In the genomic region with DNA sequence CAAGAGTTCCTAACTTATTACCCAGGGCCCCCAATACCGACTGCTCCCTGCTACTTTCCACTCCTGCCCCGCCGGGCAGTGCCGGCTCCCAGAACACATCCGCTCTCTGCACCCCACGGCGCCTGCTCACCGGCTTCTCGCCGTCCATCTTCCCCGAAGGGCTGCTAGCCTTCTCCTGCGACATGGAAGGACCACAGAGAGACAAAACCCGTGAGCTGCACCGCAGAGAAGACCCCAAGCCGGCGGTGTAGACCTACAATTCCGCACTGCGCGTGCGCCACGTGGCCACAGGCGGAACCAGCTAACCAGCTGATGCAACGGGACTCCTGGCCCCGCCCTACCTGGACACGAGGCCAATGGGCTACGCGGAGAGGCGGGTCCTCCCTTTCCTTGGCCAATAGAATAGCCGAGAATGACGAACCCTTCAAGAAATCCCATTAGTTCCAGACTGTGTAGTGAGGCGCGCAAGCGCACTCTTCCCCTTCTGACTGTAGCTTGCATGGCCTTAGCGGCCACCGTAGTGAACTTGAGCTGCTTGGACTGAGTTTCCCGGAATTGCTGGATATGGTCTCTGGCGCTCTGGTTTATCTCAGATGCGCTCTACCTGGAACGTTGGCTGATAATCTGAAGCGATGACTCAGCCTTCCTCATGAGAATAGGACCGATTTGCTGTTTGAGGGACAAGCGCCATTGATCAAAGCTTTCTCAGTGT, we compare ENCODE assay signal across 8 mouse cellular contexts. TPM values are rescaled to one million over a fixed set of nuclear protein-coding genes. Genes with fewer than 3 reads are reported as not detected.
A peak's percentile ranks its signal among the peaks of the same experiment; 100 is the strongest.
DNase-seq lines count a peak whose midpoint lies in the region; ATAC-seq and TF ChIP-seq lines count a peak whose summit lies in the region.

Gene Tars, minus strand, starts transcription at position 310 of the 712 bp plus-strand sequence.

- H3K4me3 ChIP-seq in CH12.LX (replicated peaks in 1 of 3; ENCODE audit: low read depth in 2 of 3, low read length in 2 of 3, poor library complexity in 1 of 3): peak within 1 kb of the TSS; percentile 77 to 97 (median 80)
- peak within 1 kb of the TSS; percentile 78 for H3K4me3 ChIP-seq in forebrain, embryonic 11.5 days (ENCODE audit: low read depth, low read length)
- peak within 1 kb of the TSS; percentile 98 for H3K4me3 ChIP-seq in heart, embryonic 16.5 days (ENCODE audit: low read length)
- H3K4me3 ChIP-seq in liver, embryonic 15.5 days (replicated peaks): peak within 1 kb of the TSS; percentile 84
- H3K4me3 ChIP-seq in neural tube, embryonic 12.5 days: peak within 1 kb of the TSS; percentile 82

- WGBS in forebrain, embryonic 11.5 days: under 1% methylated on average over 42 of the region's 42 CpGs
- WGBS in heart, embryonic 16.5 days: under 1% methylated on average over 42 of the region's 42 CpGs
- under 1% methylated on average over 42 of the region's 42 CpGs for WGBS in liver, embryonic 15.5 days (ENCODE audit: insufficient replicate concordance)
- under 1% methylated on average over 42 of the region's 42 CpGs for WGBS in neural tube, embryonic 12.5 days

- H3K9ac ChIP-seq in CH12.LX (ENCODE audit: insufficient read depth, low read depth): peak within 1 kb of the TSS; percentile 92
- peak within 1 kb of the TSS; percentile 77 for H3K9ac ChIP-seq in forebrain, embryonic 11.5 days (ENCODE audit: low read length)
- H3K9ac ChIP-seq in heart, embryonic 16.5 days (ENCODE audit: low read length): peak within 1 kb of the TSS; percentile 94
- peak within 1 kb of the TSS; percentile 80 for H3K9ac ChIP-seq in liver, embryonic 15.5 days
- peak within 1 kb of the TSS; percentile 75 for H3K9ac ChIP-seq in neural tube, embryonic 12.5 days

- ATAC-seq in forebrain, embryonic 11.5 days (replicated peaks; ENCODE audit: low FRiP score): peak; percentile 100
- peak; percentile 100 for ATAC-seq in heart, embryonic 16.5 days (replicated peaks; ENCODE audit: extremely low read depth, insufficient read depth, low FRiP score)
- peak; percentile 100 for ATAC-seq in liver, embryonic 15.5 days (ENCODE audit: insufficient read depth)
- peak; percentile 100 for ATAC-seq in neural tube, embryonic 12.5 days (ENCODE audit: low FRiP score, low read depth)

- peak within 1 kb of the TSS; percentile 27; the same call in 1 of the 2 replicates for H3K27ac ChIP-seq in CH12.LX (ENCODE audit: insufficient read depth, low read depth)
- no peak within 1 kb of the TSS; the same call in 1 of the 2 replicates for H3K27ac ChIP-seq in forebrain, embryonic 11.5 days (ENCODE audit: low read depth, low read length)
- peak within 1 kb of the TSS; percentile 64 for H3K27ac ChIP-seq in heart, embryonic 16.5 days (ENCODE audit: low read length)
- peak within 1 kb of the TSS; percentile 68 for H3K27ac ChIP-seq in liver, embryonic 15.5 days (replicated peaks)
- H3K27ac ChIP-seq in neural tube, embryonic 12.5 days: no peak within 1 kb of the TSS

- dilution Hi-C loops in CH12.LX (cut with MboI; ENCODE audit: extremely low pct_ligation_motif_present, extremely low pct_unique_long_range_greater_than_20kb, low sequenced_read_pairs): no loop called here

- TF ChIP-seq RAD21 in CH12.LX (IDR thresholded peaks at IDR 0.05; ENCODE audit: low read depth, low read length): no peak

- peaks cover 46% of the 10 kb centered on the region for H3K79me2 ChIP-seq in CH12.LX (replicated peaks; ENCODE audit: control insufficient read depth, extremely low read depth, insufficient read depth, poor library complexity, severe bottlenecking)

- no peak for TF ChIP-seq EP300 in CH12.LX (IDR thresholded peaks at IDR 0.05; ENCODE audit: low read length)

- peaks cover 22 to 33% of the 10 kb centered on the region in 2 experiments for H3K36me3 ChIP-seq in CH12.LX (replicated peaks in 1 of 2; ENCODE audit: control insufficient read depth in 1 of 2, insufficient read depth in 1 of 2, low read length in 1 of 2)
- no peaks in the 10 kb centered on the region; the same call in 1 of the 2 replicates for H3K36me3 ChIP-seq in forebrain, embryonic 11.5 days (ENCODE audit: control insufficient read depth, insufficient read depth, low read length)
- no peaks in the 10 kb centered on the region for H3K36me3 ChIP-seq in heart, embryonic 16.5 days (ENCODE audit: control insufficient read depth, insufficient read depth)
- H3K36me3 ChIP-seq in liver, embryonic 15.5 days (replicated peaks): peaks cover 23% of the 10 kb centered on the region
- H3K36me3 ChIP-seq in neural tube, embryonic 12.5 days: peaks cover 11% of the 10 kb centered on the region

- peak; percentile 100 for DNase-seq in CH12.LX (ENCODE audit: extremely low read depth)
- DNase-seq in c-Kit-positive CD71-positive TER-119-negative erythroid progenitor cells, embryonic 14.5 days (ENCODE audit: low read depth): peak; percentile 98
- DNase-seq in forebrain, embryonic 11.5 days (ENCODE audit: low spot score): peak; percentile 98
- DNase-seq in kidney, postnatal 36 days: peak; percentile 98 to 99
- DNase-seq in telencephalon, adult 2 months (ENCODE audit: low read depth, low spot score): peak; percentile 100

- peaks cover 5 to 32% of the 10 kb centered on the region in 2 experiments; a peak in 3 of 4 replicates for H3K4me1 ChIP-seq in CH12.LX (ENCODE audit: control insufficient read depth in 1 of 2, insufficient read depth in 2 of 2)
- peaks cover 3% of the 10 kb centered on the region; the same call in 1 of the 2 replicates for H3K4me1 ChIP-seq in forebrain, embryonic 11.5 days (replicated peaks; ENCODE audit: control insufficient read depth, insufficient read depth, low read length)
- H3K4me1 ChIP-seq in heart, embryonic 16.5 days (ENCODE audit: control insufficient read depth, insufficient read depth, low read length): peaks cover 10% of the 10 kb centered on the region
- peaks cover 26% of the 10 kb centered on the region for H3K4me1 ChIP-seq in liver, embryonic 15.5 days (replicated peaks)
- H3K4me1 ChIP-seq in neural tube, embryonic 12.5 days: peaks cover 11% of the 10 kb centered on the region

- TF ChIP-seq POLR2A in CH12.LX (IDR thresholded peaks at IDR 0.05; ENCODE audit: low read depth, low read length): peak; percentile 95

- no peak for TF ChIP-seq CTCF in CH12.LX (conservative IDR thresholded peaks at IDR 0.05 in 1 of 2, IDR thresholded peaks at IDR 0.05 in 1 of 2; ENCODE audit: low read depth in 2 of 2, low read length in 2 of 2)

- H3K4me2 ChIP-seq in CH12.LX (ENCODE audit: insufficient read depth, low read depth, poor library complexity, severe bottlenecking): peak within 1 kb of the TSS; percentile 89
- H3K4me2 ChIP-seq in forebrain, embryonic 11.5 days (ENCODE audit: low read depth, low read length, severe bottlenecking): peak within 1 kb of the TSS; percentile 74
- H3K4me2 ChIP-seq in heart, embryonic 16.5 days (ENCODE audit: low read depth, low read length): peak within 1 kb of the TSS; percentile 94
- peak within 1 kb of the TSS; percentile 79 for H3K4me2 ChIP-seq in liver, embryonic 15.5 days
- H3K4me2 ChIP-seq in neural tube, embryonic 12.5 days (replicated peaks): peak within 1 kb of the TSS; percentile 81

- in situ Hi-C loops in CH12.LX (cut with MboI; ENCODE audit: low pct_ligation_motif_present, low pct_unique_long_range_greater_than_20kb, low sequenced_read_pairs): loop anchor here (5.0 to 25.0 kb wide), 2 partner anchors 477 to 912 kb away; partner anchors contain the start of genes Brix1 and Rad1

- H3K9me3 ChIP-seq in CH12.LX (replicated peaks; ENCODE audit: low read length): no peaks in the 10 kb centered on the region
- no peaks in the 10 kb centered on the region for H3K9me3 ChIP-seq in forebrain, embryonic 11.5 days (ENCODE audit: control insufficient read depth, low read length)
- no peaks in the 10 kb centered on the region for H3K9me3 ChIP-seq in heart, embryonic 16.5 days (replicated peaks; ENCODE audit: control insufficient read depth, low read length)
- H3K9me3 ChIP-seq in liver, embryonic 15.5 days (replicated peaks): no peaks in the 10 kb centered on the region
- H3K9me3 ChIP-seq in neural tube, embryonic 12.5 days: no peaks in the 10 kb centered on the region

- peaks cover 3% of the 10 kb centered on the region for H3K27me3 ChIP-seq in CH12.LX (replicated peaks)
- no peaks in the 10 kb centered on the region for H3K27me3 ChIP-seq in forebrain, embryonic 11.5 days (ENCODE audit: control insufficient read depth, insufficient read depth, low read length)
- no peaks in the 10 kb centered on the region for H3K27me3 ChIP-seq in heart, embryonic 16.5 days (ENCODE audit: control insufficient read depth, insufficient read depth, low read length)
- peaks cover 5% of the 10 kb centered on the region; the same call in 1 of the 2 replicates for H3K27me3 ChIP-seq in liver, embryonic 15.5 days
- H3K27me3 ChIP-seq in neural tube, embryonic 12.5 days (replicated peaks): peaks cover 5% of the 10 kb centered on the region; the same call in 1 of the 2 replicates

TF ChIP-seq in CH12.LX, 34 proteins besides CTCF, POLR2A, EP300 and RAD21 (continues in another document):
- TF ChIP-seq MYC (IDR thresholded peaks at IDR 0.05; ENCODE audit: low read depth, low read length) (peak; percentile 100), KAT2A (IDR thresholded peaks at IDR 0.05; ENCODE audit: insufficient replicate concordance, low read length) (0 out of 2 replicates have a peak, but pooled peaks have one; percentile 50), ELF1 (IDR thresholded peaks at IDR 0.05; ENCODE audit: low read depth, low read length) (peak; percentile 91), HCFC1 (IDR thresholded peaks at IDR 0.05; ENCODE audit: low read depth, low read length) (peak; percentile 78), BHLHE40 (IDR thresholded peaks at IDR 0.05; ENCODE audit: low read depth, low read length) (peak; percentile 66), USF1 (IDR thresholded peaks at IDR 0.05; ENCODE audit: low read depth, low read length) (peak; percentile 76), ZNF384 (IDR thresholded peaks at IDR 0.05; ENCODE audit: low read depth, low read length) (no peak), IRF4 (IDR thresholded peaks at IDR 0.05; ENCODE audit: low read depth, low read length) (peak; percentile 67), E2F4 (IDR thresholded peaks at IDR 0.05; ENCODE audit: insufficient replicate concordance, low read depth, low read length) (no peak), SIN3A (IDR thresholded peaks at IDR 0.05; ENCODE audit: low read length) (peak; percentile 75), TCF12 (IDR thresholded peaks at IDR 0.05; ENCODE audit: low read depth, low read length) (peak; percentile 78), MEF2A (IDR thresholded peaks at IDR 0.05; ENCODE audit: borderline replicate concordance, low read depth, low read length) (peak; percentile 15; the same call in 1 of the 2 replicates)

RNA-seq across cellular contexts. Expression of gene Tars, which starts in this region (rescaled TPM):
- total RNA-seq in CH12.LX (2012; rRNA removed) (107 and 114 TPM in 2 replicates), CH12.LX (2014; rRNA removed) (217 and 256 TPM in 2 replicates)
- polyA plus RNA-seq in CH12.LX (2012; ENCODE audit: insufficient read length, low read depth): 189 and 214 TPM in 2 replicates
- 86.2 and 108 TPM in 2 replicates for polyA plus RNA-seq in forebrain, embryonic 11.5 days (2014; fragmentation: Nextera tagmentation; extraction: Ambion mirVana)
- polyA plus RNA-seq in heart, embryonic 16.5 days (2015; fragmentation: Nextera tagmentation; extraction: Ambion mirVana): 33.5 and 40.6 TPM in 2 replicates
- polyA plus RNA-seq in liver, embryonic 15.5 days (2015; fragmentation: Nextera tagmentation; extraction: Ambion mirVana): 33.4 and 34.8 TPM in 2 replicates
- 66.2 and 81.3 TPM in 2 replicates for polyA plus RNA-seq in neural tube, embryonic 12.5 days (2016; fragmentation: Nextera tagmentation; extraction: Ambion mirVana)

Comparison
In these comparisons a context has a peak if more than half of its experiments do, and no peak if none do; other contexts are left out.
1. H3K27ac ChIP-seq: peak in CH12.LX (single experiment), heart, embryonic 16.5 days (single experiment) and liver, embryonic 15.5 days (single experiment); none in forebrain, embryonic 11.5 days (single experiment) and neural tube, embryonic 12.5 days (single experiment).
2. Peak in every context shown above with its lines, with median percentiles within 50 percentile points of each other: DNase-seq, H3K4me2 ChIP-seq, H3K4me3 ChIP-seq, H3K9ac ChIP-seq and ATAC-seq.